Mouse (Mus musculus) cerebellum, adult 8-10 months (tissue): ENCODE measurements around the gene Rtn4.
"Not testable (repeated sequence)": the region's sequence is repeated elsewhere in the genome, so short reads cannot be mapped to it uniquely, and the experiment has no call there.

ENCODE experiments used
- DNase-seq: peaks from one replicate; pipeline ENCODE4 v3.0.0; 2022

Rtn4 gene

GRCm38 (mm10) chr11:29692683-29693272 lies at the start of gene Rtn4:
Gene Rtn4, plus strand, starts transcription at chr11:29692947.
- DNase-seq = peak; percentile 95

GRCm38 (mm10) chr11:29644421-29644820 lies 48.3 kb upstream of the Rtn4 start:
- DNase-seq = no peak

DNA sequence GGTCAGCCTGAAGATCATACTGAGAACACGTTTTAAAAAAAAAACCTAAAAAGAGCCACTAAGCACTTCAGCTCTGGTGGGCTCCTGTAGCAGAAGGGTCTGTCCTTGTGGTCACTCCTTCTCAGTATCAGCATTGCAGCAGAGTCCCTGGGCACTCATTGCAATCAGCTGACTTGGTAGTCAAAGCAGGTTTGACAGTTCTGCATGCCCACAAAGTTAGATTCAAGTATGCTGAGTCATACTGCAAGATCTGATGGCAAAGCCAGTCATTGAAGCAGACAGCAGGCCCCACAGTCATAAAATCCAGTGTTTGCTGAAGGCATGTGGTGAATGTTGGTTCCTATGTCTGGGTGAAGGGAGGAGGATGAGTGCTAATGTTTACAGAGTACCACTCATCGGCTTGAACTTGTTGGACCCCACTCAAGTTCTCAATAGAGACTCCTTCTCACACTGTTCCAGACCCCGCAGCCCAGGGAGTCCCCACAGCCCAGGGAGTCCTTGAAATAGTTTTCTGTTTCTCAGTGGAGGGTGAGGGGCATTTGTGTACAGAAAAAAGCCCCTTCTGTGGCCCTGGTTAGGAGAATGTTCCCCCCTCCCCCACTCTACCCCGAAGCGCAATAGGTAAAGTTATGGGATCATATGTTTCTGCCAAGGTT lies 47.2 kb upstream of the Rtn4 start:
- DNase-seq = no peak

DNA sequence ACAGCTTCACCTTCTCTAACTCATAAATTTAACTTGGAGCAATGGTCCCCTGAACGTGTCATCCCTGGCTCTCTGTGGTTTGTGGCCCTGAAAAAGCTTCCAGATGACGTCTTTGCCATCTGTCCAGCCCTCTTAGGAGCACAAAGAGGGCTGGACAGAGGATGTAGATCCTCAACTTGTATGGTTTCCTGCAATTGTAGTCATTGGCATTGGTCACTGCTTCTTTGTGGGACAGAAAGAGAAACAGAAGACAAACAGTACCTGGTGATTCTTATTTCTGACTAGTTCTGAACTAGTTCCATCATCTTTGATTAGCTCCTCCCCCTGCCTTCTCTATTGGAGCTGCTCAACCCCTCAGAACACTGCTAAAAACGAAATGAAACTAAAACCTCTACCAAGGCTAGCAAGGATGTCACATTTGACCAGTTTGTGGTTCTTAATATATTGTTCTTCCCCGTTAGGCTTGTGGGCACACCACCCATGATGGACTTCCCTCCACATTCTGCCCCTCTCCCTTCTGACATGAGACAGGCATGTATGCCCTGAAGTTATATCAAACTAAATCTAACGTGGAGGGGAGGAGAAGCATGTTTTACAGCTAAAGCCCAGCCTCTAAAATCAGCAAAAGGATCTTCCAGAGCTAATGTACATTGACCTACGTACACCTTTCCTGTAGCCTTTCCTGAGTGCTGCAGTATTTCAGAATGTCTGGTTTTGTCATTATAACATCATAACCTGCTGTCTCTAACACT lies 45.0 kb upstream of the Rtn4 start:
- DNase-seq = no peak

GRCm38 (mm10) chr11:29655381-29655780 lies 37.4 kb upstream of the Rtn4 start:
- DNase-seq = not testable (repeated sequence)

- DNase-seq = no peak
These were observed 32.0 kb upstream of the Rtn4 start for GRCm38 (mm10) chr11:29660740-29661139.

DNA sequence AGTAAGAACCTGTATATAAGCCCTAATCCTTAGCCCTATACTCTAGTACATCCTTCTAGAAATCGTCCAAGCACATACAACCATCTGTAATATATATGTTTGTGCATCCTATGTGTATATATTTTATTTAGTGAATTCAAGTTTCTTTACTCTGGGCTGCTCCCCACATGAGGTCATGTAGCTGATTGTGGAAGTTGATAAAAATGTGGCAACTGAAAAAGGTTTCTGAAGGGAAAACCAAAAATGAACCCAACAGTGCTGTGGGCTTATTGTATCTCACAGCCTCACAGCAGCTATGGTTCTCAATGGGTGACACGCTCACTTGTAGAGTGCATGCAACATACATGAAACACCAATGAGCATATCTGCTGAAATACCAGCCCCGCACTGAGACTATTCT lies 25.1 kb upstream of the Rtn4 start:
- DNase-seq = no peak

DNA sequence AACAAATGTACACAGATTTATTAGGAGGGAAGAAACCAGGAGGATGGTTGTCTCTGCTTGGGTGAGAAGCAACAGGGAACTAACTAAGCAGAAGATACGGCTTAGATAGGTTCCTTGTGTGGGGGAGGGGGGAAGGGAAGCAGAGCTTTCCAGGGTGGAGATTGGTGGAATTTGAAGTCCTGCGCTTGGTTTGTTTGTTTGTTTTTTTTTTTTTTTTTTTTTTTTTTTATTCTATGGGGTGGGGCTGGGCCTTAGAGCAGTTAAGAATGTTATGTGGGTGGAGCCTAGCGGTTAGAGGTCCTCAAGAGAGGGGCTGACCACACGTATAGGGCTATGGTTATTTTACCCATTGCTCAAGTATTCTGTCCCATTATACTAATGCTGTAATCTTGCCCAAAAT lies 23.0 kb upstream of the Rtn4 start:
- no peak for DNase-seq

GRCm38 (mm10) chr11:29673359-29673758 lies 19.4 kb upstream of the Rtn4 start:
- DNase-seq = no peak

DNA sequence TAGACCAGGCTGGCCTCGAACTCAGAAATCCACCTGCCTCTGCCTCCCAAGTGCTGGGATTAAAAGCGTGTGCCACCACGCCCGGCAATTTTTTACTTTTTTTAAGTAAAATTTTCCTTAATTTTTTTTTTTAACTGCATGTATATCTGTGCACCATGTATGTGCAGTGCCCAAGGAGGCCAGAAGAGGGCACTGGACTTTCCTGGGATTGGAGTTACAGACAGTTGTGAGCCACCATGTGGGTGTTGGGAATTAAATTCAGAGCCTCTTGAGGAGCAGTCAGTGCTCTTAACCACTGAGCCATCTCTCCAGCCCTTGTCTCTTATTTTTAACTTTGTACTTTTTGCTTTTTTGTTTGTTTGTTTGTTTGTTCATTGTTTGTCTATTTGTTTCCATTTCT lies 16.0 kb upstream of the Rtn4 start:
- no peak for DNase-seq

GRCm38 (mm10) chr11:29679942-29680341 lies 12.8 kb upstream of the Rtn4 start:
- no peak for DNase-seq

GRCm38 (mm10) chr11:29680771-29681170 lies 12.0 kb upstream of the Rtn4 start:
- no peak for DNase-seq

DNA sequence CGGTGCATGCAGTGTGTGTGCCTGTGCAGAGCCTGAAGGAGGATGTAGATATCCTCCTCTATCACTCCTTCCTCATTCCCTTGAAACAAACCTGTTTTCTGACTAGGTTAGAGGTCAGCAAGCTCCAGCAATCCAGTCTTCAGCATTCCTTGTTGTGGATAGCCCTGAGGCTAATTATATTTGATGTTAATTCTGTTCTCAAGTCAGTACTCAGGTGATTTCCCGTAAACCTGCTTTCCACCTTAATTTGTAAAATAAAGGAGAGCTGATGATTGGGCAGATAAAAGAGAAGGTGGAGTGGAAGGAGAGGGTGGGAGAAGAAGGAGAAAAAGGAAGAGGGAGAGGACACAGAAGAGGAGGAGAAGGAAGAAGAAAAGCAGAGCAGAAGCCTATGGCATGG lies 8.5 kb upstream of the Rtn4 start:
- DNase-seq = no peak

- DNase-seq = no peak
These were observed 6.6 kb upstream of the Rtn4 start for GRCm38 (mm10) chr11:29686176-29686575.

DNA sequence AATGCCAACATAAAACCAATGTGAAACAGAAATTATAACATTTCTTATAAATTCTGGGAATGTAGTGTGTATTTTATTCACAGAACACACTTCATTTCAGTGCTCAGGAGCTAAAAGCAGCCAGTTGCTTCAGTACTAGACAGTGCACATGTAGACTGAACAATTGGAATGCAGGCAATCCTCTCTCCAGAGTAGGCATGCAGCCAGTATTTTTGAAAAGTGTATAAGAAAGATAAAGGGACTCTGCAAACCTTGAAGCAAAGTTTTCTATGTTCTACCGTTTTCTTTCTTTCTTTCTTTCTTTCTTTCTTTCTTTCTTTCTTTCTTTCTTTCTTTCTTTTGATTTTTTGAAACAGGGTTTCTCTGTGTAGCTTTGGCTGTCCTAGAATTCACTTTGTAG lies 1.2 kb upstream of the Rtn4 start:
- DNase-seq = no peak

GRCm38 (mm10) chr11:29692111-29692682 lies 550 bp upstream of the Rtn4 start:
- peak; percentile 23 for DNase-seq

- peak; percentile 76 for DNase-seq
These were observed 1.0 kb downstream of the Rtn4 start for GRCm38 (mm10) chr11:29693576-29694410.

DNA sequence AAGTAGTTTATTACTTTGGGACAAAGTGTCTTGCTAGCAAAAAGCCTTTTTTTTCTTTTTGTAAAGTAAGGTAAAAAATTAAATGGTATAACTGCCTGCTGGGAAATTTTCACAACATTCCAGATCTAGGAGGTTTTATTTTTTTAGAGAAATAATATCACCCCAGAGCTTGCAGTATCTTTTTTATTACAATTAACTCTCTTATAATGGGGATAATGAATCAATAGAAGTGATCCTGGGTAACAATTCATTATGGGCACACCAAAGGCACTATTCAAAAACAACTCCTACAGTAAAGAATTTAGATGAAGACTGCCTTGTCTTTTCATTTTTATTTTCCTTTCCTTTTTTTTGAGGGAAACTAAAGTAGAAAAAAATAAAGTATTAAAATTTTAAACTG lies 2.0 kb downstream of the Rtn4 start:
- no peak for DNase-seq

GRCm38 (mm10) chr11:29702721-29703120 lies 10.0 kb downstream of the Rtn4 start:
- no peak for DNase-seq

- DNase-seq = no peak
These were observed 12.5 kb downstream of the Rtn4 start for GRCm38 (mm10) chr11:29705263-29705662.

- DNase-seq = no peak
These were observed 14.1 kb downstream of the Rtn4 start for GRCm38 (mm10) chr11:29706845-29707244.

GRCm38 (mm10) chr11:29709512-29709911 lies 16.8 kb downstream of the Rtn4 start:
- DNase-seq = no peak

GRCm38 (mm10) chr11:29714114-29714513 lies 21.4 kb downstream of the Rtn4 start:
- no peak for DNase-seq
